Mouse (Mus musculus): ENCODE results near the gene Ppp4c.

- no peak for TF ChIP-seq ZNF384 (IDR thresholded peaks at IDR 0.05; ENCODE audit: low read depth, low read length)
- no peak for TF ChIP-seq ZC3H11A (IDR thresholded peaks at IDR 0.05; ENCODE audit: borderline replicate concordance, low read depth, low read length)
Measured at GRCm38 (mm10) chr7:126760391-126760802, 31.9 kb downstream of the Ppp4c start.
